In the genomic region with DNA sequence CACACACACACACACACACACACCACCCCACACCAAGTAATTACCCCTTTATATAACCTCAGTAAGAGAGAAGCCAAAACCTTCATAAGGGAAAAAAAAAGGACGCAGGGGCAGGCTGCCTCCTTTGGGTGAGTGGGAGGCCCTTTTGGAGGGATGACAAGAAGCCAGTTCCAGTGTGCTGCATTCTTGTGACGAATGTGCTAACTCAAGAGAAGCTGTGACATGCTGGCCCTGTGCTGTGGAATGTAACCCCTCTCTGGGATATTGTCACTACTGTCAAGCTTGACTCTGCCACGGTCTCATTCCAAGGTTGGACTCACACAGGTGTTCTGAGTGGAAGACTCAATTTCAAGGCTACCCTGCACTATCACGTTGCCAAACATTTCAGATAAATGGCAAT, we compare ENCODE assay signal across 18 mouse cellular contexts.
DNase-seq lines count a peak whose midpoint lies in the region.
"Had no signal": no experiment of that assay in that cellular context is flagged by ENCODE, and none has a peak within 500 bp of the region (broad histone marks: within the 10 kb centered on the region; RNA-seq: fewer than 3 reads in every experiment).

No protein-coding gene starts in this region.

- peak; percentile 13 to 14 for DNase-seq in frontal cortex, postnatal 36 days (ENCODE audit: low spot score in 2 of 2)
- no peak for DNase-seq in frontal cortex, postnatal 10 days (ENCODE audit: low spot score in 2 of 2)
- peak; percentile 5 to 10 for DNase-seq in left cerebral cortex, adult 18-20 months (ENCODE audit: low spot score in 2 of 2)
- DNase-seq in left cerebral cortex, postnatal 10 days (ENCODE audit: extremely low spot score in 1 of 2, low spot score in 2 of 2) = no peak
- DNase-seq in right cerebral cortex, adult 18-20 months = peak; percentile 4
- no peak for DNase-seq in right cerebral cortex, postnatal 25 days
- DNase-seq in cerebellum, postnatal 4 days (ENCODE audit: low spot score in 2 of 2) = no peak
- DNase-seq: adrenal gland, postnatal 10 days; adrenal gland, postnatal 36 days; cerebellum, adult 11 months; cerebellum, adult 2 months; cerebellum, adult 9-11 months; cerebellum, postnatal 25 days; embryo, embryonic 11 days; gastrocnemius, postnatal 25 days; heart, adult 18-20 months; heart, postnatal 10 days; heart, postnatal 36 days had no signal

- intact Hi-C loops in left cerebral cortex, postnatal 10 days (cut with DNase I) = no loop called here

Comparison
In these comparisons a context has a peak if more than half of its experiments do, and no peak if none do; other contexts are left out.
1. DNase-seq: peak in frontal cortex, postnatal 36 days (2 of 2), left cerebral cortex, adult 18-20 months (2 of 2) and right cerebral cortex, adult 18-20 months (single experiment); none in frontal cortex, postnatal 10 days (0 of 2), left cerebral cortex, postnatal 10 days (0 of 2), right cerebral cortex, postnatal 25 days (single experiment) and cerebellum, postnatal 4 days (0 of 2).